Mouse (Mus musculus) gonadal fat pad, adult 2 months (tissue): ENCODE results near the gene Micu2. TPM values are rescaled to one million over a fixed set of nuclear protein-coding genes. Genes with fewer than 3 reads are reported as not detected.

Source experiments
- DNase-seq: peaks from one replicate; pipeline ENCODE4 v3.0.0-alpha.2; 2012; ENCODE audit warnings: low read depth
- polyA plus RNA-seq: library from polyadenylated mRNA; depleted of rRNA; stranded (reverse); fragments of >200 nt; gene quantifications from 2 replicates; pipeline ENCODE4 v1.2.3, GENCODE M21; 2012; rRNA removed

The Micu2 gene
- polyA plus RNA-seq, 1 experiment: 13.8 TPM

DNA sequence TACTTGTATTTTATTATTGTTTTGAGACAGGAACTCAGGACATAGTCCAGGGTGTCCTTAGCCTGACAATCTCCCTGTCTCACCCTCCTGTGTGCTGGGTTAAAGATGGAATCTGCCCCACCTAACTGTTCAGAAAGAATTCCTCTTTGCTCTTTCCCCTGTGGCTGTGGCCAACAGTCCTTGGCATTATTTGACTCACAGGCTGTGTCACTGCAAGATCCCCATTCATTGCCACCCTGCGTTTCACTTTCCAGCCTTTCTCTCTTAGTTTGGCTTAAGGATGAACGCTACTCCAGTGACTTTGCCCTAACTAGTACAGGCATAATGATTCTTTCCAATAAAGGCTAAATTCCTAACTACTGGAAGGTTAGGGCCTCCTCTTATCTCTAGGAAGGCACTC lies 104.7 kb downstream of the Micu2 start:
- no peak for DNase-seq

DNA sequence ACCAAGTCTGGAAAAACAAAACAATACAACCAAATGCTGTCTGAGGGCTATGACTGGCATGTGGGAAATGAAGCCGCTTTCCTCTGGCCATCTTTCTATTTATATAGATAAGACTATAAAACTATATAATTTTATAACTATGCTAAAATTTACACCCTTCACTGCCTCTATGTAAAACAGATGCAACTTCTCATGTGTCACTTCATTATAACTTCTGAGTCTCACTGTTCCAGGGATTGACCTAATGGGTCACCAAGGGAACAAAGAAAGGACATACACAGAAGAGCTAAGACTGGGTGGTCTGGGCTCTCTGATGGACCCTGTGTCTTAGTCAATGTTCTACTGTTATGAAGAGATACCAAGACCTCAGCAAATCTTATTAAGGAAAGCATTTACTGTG lies 106.1 kb downstream of the Micu2 start:
- DNase-seq: no peak

DNA sequence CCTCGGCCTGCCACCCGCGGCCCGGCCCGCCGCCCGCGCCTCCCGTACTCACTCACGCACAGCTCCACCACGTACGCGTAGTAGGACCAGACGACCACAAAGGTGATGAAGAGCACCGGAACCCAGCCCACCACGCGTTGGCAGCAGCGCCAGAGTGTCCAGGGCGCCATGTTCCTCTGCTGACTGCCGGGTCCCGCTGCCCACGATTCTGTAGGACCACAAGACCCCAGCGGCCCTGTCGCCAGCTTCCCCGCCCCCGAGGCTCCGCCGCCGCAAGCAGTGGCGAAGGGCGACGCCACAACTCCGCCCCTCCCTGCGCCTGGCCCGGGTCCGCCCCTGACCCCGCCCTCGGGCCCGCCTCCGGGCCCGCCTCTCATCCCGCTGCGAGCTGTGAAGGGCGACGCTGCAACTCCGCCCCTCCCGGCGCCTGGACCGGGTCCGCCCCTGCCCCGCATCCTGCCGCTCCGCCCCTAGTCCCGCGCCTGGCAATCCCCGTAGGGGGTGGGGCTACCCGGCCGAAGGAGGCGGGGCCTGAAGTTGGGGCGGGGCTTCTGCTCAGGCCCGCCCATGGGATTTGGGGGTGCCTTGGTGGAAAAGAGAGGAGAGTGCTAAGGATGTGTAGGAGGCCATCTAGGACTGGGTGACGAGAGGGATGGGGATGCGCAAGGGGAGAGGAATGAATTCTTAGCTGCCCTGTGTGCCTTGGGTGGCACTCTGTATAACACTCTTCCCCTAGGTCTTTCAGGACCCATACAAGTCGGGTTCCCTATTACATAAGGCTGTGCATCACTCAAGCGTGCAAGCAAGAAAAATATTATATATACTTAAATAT lies 108.8 kb downstream of the Micu2 start, which contains the start of gene Zdhhc20:
TSS of gene Zdhhc20 (minus strand) at position 266 of the 832 bp plus-strand sequence.
- no peak for DNase-seq

- DNase-seq: no peak
Measured at GRCm38 (mm10) chr14:57889541-57890010, 109.5 kb downstream of the Micu2 start.

GRCm38 (mm10) chr14:57887171-57887570 lies 111.9 kb downstream of the Micu2 start:
- DNase-seq: no peak

- no peak for DNase-seq
Measured at GRCm38 (mm10) chr14:57886032-57886431, 113.0 kb downstream of the Micu2 start.

DNA sequence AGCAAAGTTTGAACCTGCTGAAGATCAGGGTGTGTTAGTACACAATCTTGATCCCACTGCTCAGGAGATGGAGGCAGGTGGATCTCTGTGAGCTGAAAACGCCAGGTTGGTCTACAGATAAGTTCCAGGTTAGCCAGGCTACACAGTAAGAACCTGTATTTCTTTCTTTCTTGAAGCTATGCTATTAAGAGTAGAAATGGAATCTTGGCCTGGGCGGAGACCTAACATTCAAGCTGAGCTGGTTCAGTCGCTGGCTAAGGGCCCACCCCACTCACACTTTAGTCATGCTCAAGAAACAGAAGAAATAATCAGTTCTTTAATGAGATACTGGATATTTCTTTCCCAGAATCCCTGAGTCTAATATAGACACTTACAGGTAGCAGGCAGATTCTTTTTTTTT lies 115.7 kb downstream of the Micu2 start:
- DNase-seq: no peak

GRCm38 (mm10) chr14:57882720-57883119 lies 116.3 kb downstream of the Micu2 start:
- no peak for DNase-seq

- no peak for DNase-seq
Measured at GRCm38 (mm10) chr14:57881793-57882192, 117.3 kb downstream of the Micu2 start.

DNA sequence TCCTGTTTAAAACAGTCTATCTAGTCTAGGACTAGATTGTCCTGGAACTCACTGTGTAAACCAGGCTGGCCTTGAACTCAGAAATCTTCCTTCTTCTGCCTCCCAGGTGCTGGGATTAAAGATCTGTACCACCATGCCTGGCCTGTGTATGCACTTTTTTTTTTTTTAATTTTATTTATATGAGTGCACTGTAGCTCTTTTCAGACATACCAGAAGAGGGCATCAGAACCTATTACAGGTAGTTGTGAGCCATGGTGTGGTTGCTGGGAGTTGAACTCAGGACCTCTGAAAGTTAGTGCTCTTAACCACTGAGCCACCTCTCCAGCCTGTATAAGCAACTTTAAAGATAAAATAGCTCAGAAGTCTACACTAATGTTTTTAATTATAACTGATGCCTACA lies 118.0 kb downstream of the Micu2 start:
- DNase-seq: no peak

DNA sequence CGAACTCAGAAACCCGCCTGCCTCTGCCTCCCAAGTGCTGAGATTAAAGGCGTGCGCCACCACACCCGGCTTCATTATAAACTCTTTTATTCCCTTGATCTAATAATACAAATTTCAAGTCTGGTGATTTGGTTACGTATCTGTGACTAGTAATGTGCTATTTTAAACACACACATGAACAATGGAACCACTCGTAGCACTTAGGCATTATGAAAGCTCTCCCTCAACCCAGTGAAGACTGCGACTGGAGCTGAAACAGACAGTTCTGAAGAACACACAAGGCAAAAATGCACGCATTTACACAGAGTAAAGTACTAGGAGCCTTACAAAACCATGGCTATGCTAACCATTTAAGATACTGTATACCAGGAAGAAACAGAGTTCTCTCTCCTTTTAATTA lies 121.1 kb downstream of the Micu2 start:
- DNase-seq: no peak

- DNase-seq: no peak
Measured at GRCm38 (mm10) chr14:57866676-57867276, 132.3 kb downstream of the Micu2 start.

Other genes with a start within 250 kb of the Micu2 start
- 22.0 and 26.1 TPM in 2 replicates for gene Lats2, start 240.9 kb downstream of the Micu2 start, polyA plus RNA-seq
- gene Sap18, start 201.1 kb downstream of the Micu2 start, polyA plus RNA-seq: 4.8 and 6.8 TPM in 2 replicates
- gene Ska3, start 173.1 kb downstream of the Micu2 start, polyA plus RNA-seq: 0.69 and 0.80 TPM in 2 replicates
- gene Mrpl57, start 173.0 kb downstream of the Micu2 start, polyA plus RNA-seq: 61.2 and 89.7 TPM in 2 replicates
- 10.9 and 14.7 TPM in 2 replicates for gene Zdhhc20, start 109.0 kb downstream of the Micu2 start, polyA plus RNA-seq
- gene Fgf9, start 71.3 kb upstream of the Micu2 start, polyA plus RNA-seq: 1.1 TPM in 2 replicates